Mouse (Mus musculus) adrenal gland, adult 8-10 months (tissue): ENCODE measurements around the gene Hira. TPM values are rescaled to one million over a fixed set of nuclear protein-coding genes. Genes with fewer than 3 reads are reported as not detected.
A peak's percentile ranks its signal among the peaks of the same experiment; 100 is the strongest.
"Not testable (repeated sequence)": the region's sequence is repeated elsewhere in the genome, so short reads cannot be mapped to it uniquely, and the experiment has no call there.

Experiments used
- DNase-seq: peaks from one replicate; pipeline ENCODE4 v3.0.0; 2022
- total RNA-seq, 4 experiments: library from RNA; stranded (reverse); gene quantifications; 2 replicates each; pipeline ENCODE4 v1.2.4; 2022

Gene Hira
- 10 to 100 TPM; 31.8 to 59.1 (median 39.6) TPM for total RNA-seq

GRCm38 (mm10) chr16:18876442-18877308, at the start of gene Hira, which contains the start of gene Mrpl40:
TSS of gene Hira (plus strand) at chr16:18877037.
TSS of gene Mrpl40 (minus strand) at chr16:18876862.
- DNase-seq, result peak; percentile 96

- no peak for DNase-seq
Measured at GRCm38 (mm10) chr16:18828630-18829029, 48.2 kb upstream of the Hira start.

- DNase-seq, result no peak
Measured at GRCm38 (mm10) chr16:18829102-18829501, 47.7 kb upstream of the Hira start.

- DNase-seq, result no peak
Measured at GRCm38 (mm10) chr16:18833486-18833885, 43.4 kb upstream of the Hira start.

- no peak for DNase-seq
Measured at GRCm38 (mm10) chr16:18836073-18836467, 40.8 kb upstream of the Hira start.

GRCm38 (mm10) chr16:18836468-18837208, 40.2 kb upstream of the Hira start, which contains the start of the genes 2510002D24Rik and Gm28539:
TSS of gene 2510002D24Rik (plus strand) at chr16:18836578.
TSS of gene Gm28539 (plus strand) at chr16:18836584.
- DNase-seq, result peak; percentile 92

- DNase-seq, result no peak
Measured at GRCm38 (mm10) chr16:18838346-18838745, 38.5 kb upstream of the Hira start.

- DNase-seq, result no peak
Measured at GRCm38 (mm10) chr16:18846301-18846820, 30.5 kb upstream of the Hira start.

- DNase-seq, result not testable (repeated sequence)
Measured at GRCm38 (mm10) chr16:18849521-18850190, 27.2 kb upstream of the Hira start.

GRCm38 (mm10) chr16:18858551-18858950, 18.3 kb upstream of the Hira start:
- no peak for DNase-seq

GRCm38 (mm10) chr16:18860186-18860585, 16.7 kb upstream of the Hira start:
- DNase-seq, result peak; percentile 83

- not testable (repeated sequence) for DNase-seq
Measured at GRCm38 (mm10) chr16:18870495-18870894, 6.3 kb upstream of the Hira start.

- no peak for DNase-seq
Measured at GRCm38 (mm10) chr16:18876091-18876441, 771 bp upstream of the Hira start.

- peak; percentile 50 for DNase-seq
Measured at GRCm38 (mm10) chr16:18877386-18878090, 701 bp downstream of the Hira start.

- DNase-seq, result no peak
Measured at GRCm38 (mm10) chr16:18878091-18878720, 1.4 kb downstream of the Hira start.

- DNase-seq, result no peak
Measured at GRCm38 (mm10) chr16:18884044-18884443, 7.2 kb downstream of the Hira start.

- DNase-seq, result no peak
Measured at GRCm38 (mm10) chr16:18893840-18894372, 17.1 kb downstream of the Hira start.

GRCm38 (mm10) chr16:18895249-18895648, 18.4 kb downstream of the Hira start:
- DNase-seq, result no peak

- no peak for DNase-seq
Measured at GRCm38 (mm10) chr16:18896429-18896828, 19.6 kb downstream of the Hira start.

- no peak for DNase-seq
Measured at GRCm38 (mm10) chr16:18905648-18906047, 28.8 kb downstream of the Hira start.

- no peak for DNase-seq
Measured at GRCm38 (mm10) chr16:18916064-18916463, 39.2 kb downstream of the Hira start.
